Mouse (Mus musculus) liver, embryonic 11.5 days (tissue): ENCODE results near the gene Arhgap45. TPM values are rescaled to one million over a fixed set of nuclear protein-coding genes. Genes with fewer than 3 reads are reported as not detected.

Experiments used
- ATAC-seq: fragments of 200-750 bp; cut with Nextera tagmentation; replicated peaks from 2 replicates; pipeline ENCODE4 v1.8.0; 2017; ENCODE audit warnings: moderate number of reproducible peaks, mild to moderate bottlenecking, moderate TSS enrichment, moderate library complexity; ENCODE audit not compliant: low FRiP score
- DNase-seq: peaks from one replicate; pipeline ENCODE4 v3.0.0-alpha.2; 2017; ENCODE audit warnings: low spot score
- H3K27ac ChIP-seq: fragments of 300-500 bp; sonication (generic); 2 replicates; pipeline ENCODE4 v1.5.1; 2014; ENCODE audit warnings: mild to moderate bottlenecking, low read depth, low read length, control low read depth
- H3K27me3 ChIP-seq: fragments of 300-500 bp; sonication (generic); replicated peaks from 2 replicates; pipeline ENCODE4 v1.6.1; 2014; ENCODE audit warnings: low read length, mixed read lengths; ENCODE audit not compliant: control insufficient read depth, insufficient read depth
- H3K36me3 ChIP-seq: fragments of 300-500 bp; sonication (generic); 2 replicates; pipeline ENCODE4 v1.6.1; 2014; ENCODE audit warnings: mild to moderate bottlenecking, low read length, moderate library complexity, mixed read lengths; ENCODE audit not compliant: control insufficient read depth, insufficient read depth
- H3K4me1 ChIP-seq: fragments of 300-500 bp; sonication (generic); replicated peaks from 2 replicates; pipeline ENCODE4 v1.6.1; 2014; ENCODE audit warnings: low read length, mixed read lengths; ENCODE audit not compliant: control insufficient read depth, insufficient read depth
- H3K4me2 ChIP-seq: fragments of 300-500 bp; sonication (generic); 2 replicates; pipeline ENCODE4 v1.6.1; 2014; ENCODE audit warnings: mild to moderate bottlenecking, control low read depth, moderate library complexity
- H3K4me3 ChIP-seq: fragments of 300-500 bp; sonication (generic); 2 replicates; pipeline ENCODE4 v1.5.1; 2014; ENCODE audit warnings: low read depth, low read length, control low read depth
- H3K9ac ChIP-seq: fragments of 300-500 bp; sonication (generic); 2 replicates; pipeline ENCODE4 v1.6.1; 2014; ENCODE audit warnings: low read depth, low read length, control low read depth
- H3K9me3 ChIP-seq: fragments of 300-500 bp; sonication (generic); 2 replicates; pipeline ENCODE4 v1.6.1; 2016; ENCODE audit warnings: low read length, inconsistent platforms, mixed read lengths; ENCODE audit not compliant: control insufficient read depth
- WGBS: fragments of 180-500 bp; shearing (Covaris S2); extraction: QIAGEN DNeasy Blood & Tissue Kit; methylation state at CpG from one replicate; pipeline ENCODE4 v1.1.7; 2014; 5-methylcytosine and 5-hydroxymethylcytosine counted together
- polyA plus RNA-seq: library from polyadenylated mRNA; unstranded; fragments of >200 nt; fragmentation: Nextera tagmentation; extraction: Ambion mirVana; gene quantifications from 2 replicates; pipeline ENCODE4 v1.2.1, GENCODE M21; 2014

Gene Arhgap45
- polyA plus RNA-seq, 1 experiment from 2014 or later: 29.4 TPM

GRCm38 (mm10) chr10:79984195-79984816 is 32.1 kb upstream of the Arhgap45 start, which contains the start of gene Tmem259:
Gene Tmem259, minus strand, starts transcription at chr10:79984330.
- Histone ChIP-seq H3K4me3 (peak within 1 kb of the TSS; percentile 92), H3K4me1 (peaks cover 60% of the 10 kb centered on the region), H3K27ac (peak within 1 kb of the TSS; percentile 98), H3K9ac (peak within 1 kb of the TSS; percentile 92), H3K9me3 (no peaks in the 10 kb centered on the region), H3K27me3 (peaks cover 3% of the 10 kb centered on the region), H3K4me2 (peak within 1 kb of the TSS; percentile 93), H3K36me3 (peaks cover 9% of the 10 kb centered on the region; the same call in 1 of the 2 replicates)
- WGBS: under 1% methylated on average over 48 of the region's 49 CpGs
- ATAC-seq (peak; percentile 79), DNase-seq (peak; percentile 87)

- H3K4me1 ChIP-seq: peaks cover 65% of the 10 kb centered on the region
- peak overlapping the region; percentile 92 for H3K9ac ChIP-seq
- peaks cover 7% of the 10 kb centered on the region for H3K27me3 ChIP-seq
- DNase-seq (peak; percentile 92), ATAC-seq (peak; percentile 89)
- peak overlapping the region; percentile 92 for H3K4me3 ChIP-seq
- no peaks in the 10 kb centered on the region for H3K9me3 ChIP-seq
- H3K4me2 ChIP-seq: peak overlapping the region; percentile 93
- peak overlapping the region; percentile 98 for H3K27ac ChIP-seq
- under 1% methylated on average over 22 of the region's 22 CpGs for WGBS
- peaks cover 6% of the 10 kb centered on the region; the same call in 1 of the 2 replicates for H3K36me3 ChIP-seq
Measured at GRCm38 (mm10) chr10:79984871-79985270, 31.6 kb upstream of the Arhgap45 start.

GRCm38 (mm10) chr10:79985334-79986231 is 30.9 kb upstream of the Arhgap45 start:
- no peaks in the 10 kb centered on the region for H3K9me3 ChIP-seq
- H3K36me3 ChIP-seq: peaks cover 6% of the 10 kb centered on the region; the same call in 1 of the 2 replicates
- H3K27me3 ChIP-seq: peaks cover 8% of the 10 kb centered on the region
- DNase-seq (peak; percentile 70), ATAC-seq (peak; percentile 15; the same call in 1 of the 2 replicates)
- peak overlapping the region; percentile 92 for H3K9ac ChIP-seq
- 3% methylated on average over 35 of the region's 35 CpGs for WGBS
- peaks cover 66% of the 10 kb centered on the region for H3K4me1 ChIP-seq
- peak overlapping the region; percentile 92 for H3K4me3 ChIP-seq
- H3K4me2 ChIP-seq: peak overlapping the region; percentile 93
- H3K27ac ChIP-seq: peak overlapping the region; percentile 98

GRCm38 (mm10) chr10:79986232-79986878 is 30.1 kb upstream of the Arhgap45 start:
- H3K4me1 ChIP-seq: peaks cover 59% of the 10 kb centered on the region
- no peaks in the 10 kb centered on the region for H3K9me3 ChIP-seq
- peaks cover 8% of the 10 kb centered on the region for H3K27me3 ChIP-seq
- H3K4me3 ChIP-seq: peak overlapping the region; percentile 92
- H3K4me2 ChIP-seq: peak overlapping the region; percentile 93
- peaks cover 3% of the 10 kb centered on the region; the same call in 1 of the 2 replicates for H3K36me3 ChIP-seq
- DNase-seq (no peak), ATAC-seq (no peak)
- H3K9ac ChIP-seq: peak overlapping the region; percentile 92
- H3K27ac ChIP-seq: peak overlapping the region; percentile 98
- WGBS: 30% methylated on average over 6 of the region's 6 CpGs

- Histone ChIP-seq H3K9ac (peak overlapping the region; percentile 92; the same call in 1 of the 2 replicates), H3K4me2 (peak overlapping the region; percentile 93), H3K4me3 (peak overlapping the region; percentile 1; the same call in 1 of the 2 replicates), H3K4me1 (peaks cover 53% of the 10 kb centered on the region), H3K27me3 (peaks cover 8% of the 10 kb centered on the region), H3K9me3 (peaks cover 3% of the 10 kb centered on the region), H3K27ac (peak overlapping the region; percentile 98), H3K36me3 (peaks cover 8% of the 10 kb centered on the region; the same call in 1 of the 2 replicates)
- DNase-seq: peak; percentile 84
- ATAC-seq: no peak
- WGBS: 2% methylated on average over 11 of the region's 11 CpGs
Measured at GRCm38 (mm10) chr10:79986963-79987362, 29.5 kb upstream of the Arhgap45 start.

- DNase-seq: no peak
- H3K4me1 ChIP-seq: peaks cover 46% of the 10 kb centered on the region
Measured at GRCm38 (mm10) chr10:79987771-79988505, 28.5 kb upstream of the Arhgap45 start.

GRCm38 (mm10) chr10:79988506-79989271 is 27.8 kb upstream of the Arhgap45 start, which contains the start of gene Cnn2:
Gene Cnn2, plus strand, starts transcription at chr10:79988584.
- peak within 1 kb of the TSS; percentile 93 for H3K4me2 ChIP-seq
- H3K27me3 ChIP-seq: peaks cover 8% of the 10 kb centered on the region
- WGBS: under 1% methylated on average over 59 of the region's 59 CpGs
- no peak for DNase-seq
- peaks cover 22% of the 10 kb centered on the region for H3K36me3 ChIP-seq
- peaks cover 3% of the 10 kb centered on the region for H3K9me3 ChIP-seq
- H3K9ac ChIP-seq: peak within 1 kb of the TSS; percentile 44
- peaks cover 40% of the 10 kb centered on the region for H3K4me1 ChIP-seq
- ATAC-seq: no peak
- H3K27ac ChIP-seq: peak within 1 kb of the TSS; percentile 98
- peak within 1 kb of the TSS; percentile 60 for H3K4me3 ChIP-seq

More at GRCm38 (mm10) chr10:79987771-79988505, 28.5 kb upstream of the Arhgap45 start:
- Histone ChIP-seq H3K36me3 (peaks cover 16% of the 10 kb centered on the region), H3K9me3 (peaks cover 3% of the 10 kb centered on the region), H3K4me2 (peak overlapping the region; percentile 93), H3K9ac (peak overlapping the region; percentile 44), H3K4me3 (peak overlapping the region; percentile 60), H3K27ac (peak overlapping the region; percentile 68), H3K27me3 (peaks cover 8% of the 10 kb centered on the region)
- no peak for ATAC-seq
- 12% methylated on average over 27 of the region's 27 CpGs for WGBS
